Mouse (Mus musculus): ENCODE measurements around the gene Chac1.

GRCm38 (mm10) chr2:119325568-119326143 lies 25.4 kb upstream of the Chac1 start, which contains the start of gene Dll4:
- TF ChIP-seq POLR2A (IDR thresholded peaks at IDR 0.05; ENCODE audit: low read depth, low read length) (peak; percentile 89), CTCF (IDR thresholded peaks at IDR 0.05; ENCODE audit: extremely low read depth, insufficient read length, insufficient replicate concordance, low read depth, low read length) (no peak)

All from small intestine, adult 2 months (tissue).